Mouse (Mus musculus): ENCODE results near the gene Prm3. TPM values are rescaled to one million over a fixed set of nuclear protein-coding genes. Genes with fewer than 3 reads are reported as not detected.
A peak's percentile ranks its signal among the peaks of the same experiment; 100 is the strongest.

The Prm3 gene
- total and polyA plus RNA-seq, 3 experiments, result 0.41 TPM; not detected in 2

DNA sequence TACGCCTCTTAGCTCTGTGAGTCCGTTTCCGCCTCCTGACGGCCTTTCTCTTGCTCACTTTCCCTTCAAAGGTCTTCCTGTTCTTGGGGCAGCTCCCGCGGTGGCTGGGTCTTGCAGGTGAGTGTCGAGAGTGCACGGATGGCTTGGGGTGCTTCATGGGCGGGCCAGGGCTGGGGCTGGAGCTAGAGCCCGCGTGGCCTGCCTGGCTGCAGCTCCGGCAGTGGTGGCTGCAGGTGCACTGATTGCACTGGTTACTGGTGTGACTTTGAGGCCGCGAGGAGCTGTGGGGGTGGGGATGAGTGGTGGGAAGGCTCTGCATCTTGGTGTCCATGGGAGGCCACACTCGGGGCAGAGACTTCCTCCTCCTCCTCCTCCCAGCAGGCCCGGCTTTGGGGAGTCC lies 2.4 kb downstream of the Prm3 start, which contains the start of gene Tnp2:
TSS of gene Tnp2 (minus strand) at position 390 of the 400 bp plus-strand sequence.
- intact Hi-C loops (cut with DNase I), result no loop called here
- TF ChIP-seq EP300 (IDR thresholded peaks at IDR 0.05; ENCODE audit: insufficient read depth, low read depth, low read length), result no peak
- TF ChIP-seq POLR2A (IDR thresholded peaks at IDR 0.05; ENCODE audit: insufficient read depth, low read depth, low read length), result no peak
- TF ChIP-seq CTCF (IDR thresholded peaks at IDR 0.05), result no peak
- 73% methylated on average over 16 of the region's 16 CpGs for WGBS

DNA sequence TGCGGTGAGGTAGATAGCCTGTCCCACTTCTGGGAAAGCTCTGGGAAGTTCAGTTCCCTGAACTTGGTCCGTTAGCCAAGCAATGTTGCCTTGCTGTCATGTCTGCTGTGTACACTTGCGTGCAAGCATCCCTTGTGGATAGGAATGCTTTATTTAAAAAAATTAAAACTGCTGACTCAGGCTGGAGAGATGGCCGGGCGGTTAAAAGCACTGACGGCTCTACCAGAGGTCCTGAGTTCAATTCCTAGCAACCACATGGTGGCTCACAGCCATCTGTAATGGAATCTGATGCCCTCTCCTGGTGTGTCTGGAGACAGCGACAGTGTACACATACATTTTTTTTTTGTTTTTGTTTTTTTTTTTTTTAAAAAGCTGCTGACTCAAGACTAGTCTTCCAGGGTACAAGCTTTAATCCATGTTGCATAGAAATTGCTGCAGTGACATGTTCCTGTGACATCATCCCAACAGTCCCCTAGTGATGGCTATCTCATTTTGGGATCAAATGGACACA lies 3.1 kb downstream of the Prm3 start:
- H3K79me2 ChIP-seq (replicated peaks; ENCODE audit: control insufficient read depth, insufficient read depth, low read length), result no peaks in the 10 kb centered on the region
- DNase-seq, result no peak
- H3K9ac ChIP-seq (ENCODE audit: low read depth, low read length), result no peak overlapping the region
- H3K4me1 ChIP-seq (ENCODE audit: control insufficient read depth, insufficient read depth, low read length), result peaks cover 12% of the 10 kb centered on the region
- H3K36me3 ChIP-seq (ENCODE audit: control insufficient read depth, insufficient read depth, low read length), result no peaks in the 10 kb centered on the region
- intact Hi-C loops (cut with DNase I), result loop anchor here (2.0 kb wide), 2 partner anchors 59 to 147 kb away; no protein-coding TSS in a partner anchor
- no peak overlapping the region; the same call in 1 of the 2 replicates for H3K27ac ChIP-seq
- no peaks in the 10 kb centered on the region for H3K27me3 ChIP-seq (ENCODE audit: control insufficient read depth, insufficient read depth, low read length)
- no peak overlapping the region for H3K4me3 ChIP-seq
- 61% methylated on average over 7 of the region's 7 CpGs for WGBS
- TF ChIP-seq CTCF (IDR thresholded peaks at IDR 0.05) (0 out of 2 replicates have a peak, but pooled peaks have one; percentile 8), POLR2A (IDR thresholded peaks at IDR 0.05; ENCODE audit: insufficient read depth, low read depth, low read length) (no peak), EP300 (IDR thresholded peaks at IDR 0.05; ENCODE audit: insufficient read depth, low read depth, low read length) (no peak)

More for the DNA sequence above, 2.4 kb downstream of the Prm3 start, which contains the start of gene Tnp2:
- Histone ChIP-seq H3K27me3 (ENCODE audit: control insufficient read depth, insufficient read depth, low read length) (no peaks in the 10 kb centered on the region), H3K79me2 (replicated peaks; ENCODE audit: control insufficient read depth, insufficient read depth, low read length) (no peaks in the 10 kb centered on the region), H3K9ac (ENCODE audit: low read depth, low read length) (no peak within 1 kb of the TSS), H3K27ac (no peak within 1 kb of the TSS), H3K36me3 (ENCODE audit: control insufficient read depth, insufficient read depth, low read length) (no peaks in the 10 kb centered on the region), H3K4me1 (ENCODE audit: control insufficient read depth, insufficient read depth, low read length) (peaks cover 10% of the 10 kb centered on the region), H3K4me3 (no peak within 1 kb of the TSS)
- no peak for DNase-seq

DNA sequence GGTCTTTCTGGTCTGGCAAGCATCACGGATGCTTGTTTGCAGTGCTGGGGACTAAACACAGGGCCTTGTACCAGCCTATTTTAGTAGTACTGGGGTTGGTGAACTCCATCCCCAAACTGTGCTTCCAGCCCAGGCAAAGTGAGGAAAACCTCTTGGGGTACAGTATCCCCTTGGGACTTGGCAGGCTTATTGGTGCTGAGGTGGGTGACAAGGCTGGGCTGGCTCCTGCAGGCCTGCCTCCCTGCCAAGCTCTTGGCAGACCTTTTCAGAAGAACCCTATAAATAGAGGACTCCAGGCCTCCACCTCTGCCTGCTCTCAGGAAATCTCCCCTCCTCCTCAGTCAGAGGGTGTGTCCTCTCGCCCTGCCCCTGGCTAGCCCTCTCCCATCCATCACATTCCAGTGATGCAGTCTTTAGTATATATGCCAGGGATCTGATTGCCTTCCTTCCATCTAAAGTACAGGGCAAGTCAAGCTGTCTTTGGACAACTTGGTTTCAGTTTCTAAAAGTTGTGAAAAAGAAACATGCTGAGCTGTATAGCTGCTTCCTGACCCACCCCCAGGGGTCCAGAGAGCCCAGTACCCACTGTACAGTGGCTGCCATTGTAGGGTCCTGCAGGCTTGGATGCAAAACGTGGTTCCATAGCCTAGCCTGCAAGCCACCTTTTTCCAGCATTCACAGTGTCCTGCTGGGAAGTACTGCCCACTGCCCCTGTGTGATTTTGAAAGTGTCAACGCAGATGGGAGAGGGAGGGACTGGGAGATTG lies 3.7 kb downstream of the Prm3 start:
- Histone ChIP-seq H3K4me1 (ENCODE audit: control insufficient read depth, insufficient read depth, low read length) (peaks cover 13% of the 10 kb centered on the region), H3K27ac (peak overlapping the region; percentile 94), H3K4me3 (no peak overlapping the region), H3K9ac (ENCODE audit: low read depth, low read length) (no peak overlapping the region), H3K27me3 (ENCODE audit: control insufficient read depth, insufficient read depth, low read length) (no peaks in the 10 kb centered on the region), H3K79me2 (replicated peaks; ENCODE audit: control insufficient read depth, insufficient read depth, low read length) (no peaks in the 10 kb centered on the region), H3K36me3 (ENCODE audit: control insufficient read depth, insufficient read depth, low read length) (no peaks in the 10 kb centered on the region)
- TF ChIP-seq POLR2A (IDR thresholded peaks at IDR 0.05; ENCODE audit: insufficient read depth, low read depth, low read length) (no peak), EP300 (IDR thresholded peaks at IDR 0.05; ENCODE audit: insufficient read depth, low read depth, low read length) (no peak), CTCF (IDR thresholded peaks at IDR 0.05) (no peak)
- DNase-seq, result peak in 1 of 2 experiments; percentile 55
- intact Hi-C loops (cut with DNase I), result loop anchor here (2.0 kb wide), 2 partner anchors 60 to 146 kb away; no protein-coding TSS in a partner anchor
- WGBS, result 27% methylated on average over 4 of the region's 4 CpGs

DNA sequence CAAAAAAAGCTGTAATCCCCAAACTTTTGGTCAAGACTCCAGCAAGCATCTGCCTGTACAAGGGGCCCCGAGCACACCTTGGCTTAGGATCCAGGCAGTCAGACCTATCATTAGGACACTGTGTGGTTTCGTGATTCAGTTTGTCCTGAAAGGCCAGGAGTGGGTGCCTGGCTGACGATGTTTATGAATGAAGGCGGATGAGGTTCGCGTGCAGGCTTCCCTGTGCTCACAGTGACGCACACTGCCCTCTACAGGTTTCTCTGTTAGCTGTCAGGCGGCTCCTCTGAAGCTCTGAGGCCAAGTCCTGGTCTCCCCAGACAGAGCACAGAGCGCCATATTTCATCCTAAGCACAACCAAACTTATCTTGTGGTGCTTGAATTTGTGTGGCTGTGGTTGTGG lies 4.4 kb downstream of the Prm3 start:
- peak; percentile 77 to 87 for DNase-seq
- H3K4me1 ChIP-seq (ENCODE audit: control insufficient read depth, insufficient read depth, low read length), result peaks cover 13% of the 10 kb centered on the region
- H3K27me3 ChIP-seq (ENCODE audit: control insufficient read depth, insufficient read depth, low read length), result no peaks in the 10 kb centered on the region
- peak overlapping the region; percentile 80 for H3K4me3 ChIP-seq
- H3K27ac ChIP-seq, result peak overlapping the region; percentile 94
- WGBS, result 2% methylated on average over 9 of the region's 9 CpGs
- intact Hi-C loops (cut with DNase I), result loop anchor here (2.0 kb wide), 2 partner anchors 61 to 145 kb away; no protein-coding TSS in a partner anchor
- peak overlapping the region; percentile 66 for H3K9ac ChIP-seq (ENCODE audit: low read depth, low read length)
- TF ChIP-seq EP300 (IDR thresholded peaks at IDR 0.05; ENCODE audit: insufficient read depth, low read depth, low read length), result peak; percentile 85
- TF ChIP-seq CTCF (IDR thresholded peaks at IDR 0.05), result peak; percentile 90
- no peak for TF ChIP-seq POLR2A (IDR thresholded peaks at IDR 0.05; ENCODE audit: insufficient read depth, low read depth, low read length)
- H3K79me2 ChIP-seq (replicated peaks; ENCODE audit: control insufficient read depth, insufficient read depth, low read length), result no peaks in the 10 kb centered on the region
- no peaks in the 10 kb centered on the region for H3K36me3 ChIP-seq (ENCODE audit: control insufficient read depth, insufficient read depth, low read length)

DNA sequence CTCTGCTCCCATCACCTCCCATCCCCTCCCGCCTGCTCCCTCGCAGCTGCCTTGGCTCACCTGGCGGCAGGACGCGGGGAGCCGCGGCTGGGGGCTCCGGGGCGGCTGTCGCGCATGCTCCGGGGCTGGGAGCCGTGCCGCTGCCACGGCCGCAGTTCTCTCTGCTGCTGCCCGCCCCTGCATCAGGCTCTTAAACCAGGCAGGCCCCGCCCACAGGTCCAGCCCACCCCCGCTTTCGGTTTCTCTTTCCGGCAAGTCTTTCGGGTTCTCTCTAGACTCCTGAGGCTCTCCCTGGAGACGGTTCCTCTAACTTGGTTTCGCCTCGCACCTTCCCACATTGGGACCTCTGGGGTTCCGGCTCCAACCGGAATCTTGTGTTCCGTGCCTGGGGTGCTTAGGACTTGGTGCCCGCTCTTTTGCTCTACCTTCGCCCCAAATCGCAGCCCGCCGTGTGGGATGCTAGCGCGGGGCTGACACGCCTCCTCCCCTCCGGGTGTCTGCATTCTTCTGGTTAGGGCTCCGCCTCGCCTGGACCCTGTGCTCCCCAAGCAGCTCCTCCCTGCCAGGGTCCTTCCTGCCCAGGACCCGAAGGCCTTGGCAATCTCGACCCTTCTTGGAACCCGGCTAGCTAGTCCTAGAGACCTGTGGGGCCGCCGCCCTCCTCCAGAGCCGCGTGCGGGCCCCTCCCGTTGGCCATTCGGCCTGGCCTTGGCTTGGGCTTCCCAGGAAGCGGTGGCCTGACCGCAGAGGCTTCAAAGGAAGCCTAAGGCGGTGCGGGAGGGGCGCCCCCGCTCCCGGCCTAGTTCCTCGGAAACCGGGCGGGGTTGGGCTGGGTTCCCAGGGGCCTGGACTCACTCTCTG lies 5.1 kb downstream of the Prm3 start, which contains the start of gene Socs1:
TSS of gene Socs1 (minus strand) at position 166 of the 861 bp plus-strand sequence.
- intact Hi-C loops (cut with DNase I), result loop anchor here (1.0 to 2.0 kb wide), 6 partner anchors 43 to 221 kb away; no protein-coding TSS in a partner anchor
- H3K9ac ChIP-seq (ENCODE audit: low read depth, low read length), result peak within 1 kb of the TSS; percentile 85
- peak; percentile 90 to 91 for DNase-seq
- no peaks in the 10 kb centered on the region for H3K27me3 ChIP-seq (ENCODE audit: control insufficient read depth, insufficient read depth, low read length)
- TF ChIP-seq POLR2A (IDR thresholded peaks at IDR 0.05; ENCODE audit: insufficient read depth, low read depth, low read length) (peak; percentile 81), CTCF (IDR thresholded peaks at IDR 0.05) (peak; percentile 16), EP300 (IDR thresholded peaks at IDR 0.05; ENCODE audit: insufficient read depth, low read depth, low read length) (peak; percentile 27; the same call in 1 of the 2 replicates)
- H3K4me3 ChIP-seq, result peak within 1 kb of the TSS; percentile 80
- no peaks in the 10 kb centered on the region for H3K79me2 ChIP-seq (replicated peaks; ENCODE audit: control insufficient read depth, insufficient read depth, low read length)
- H3K27ac ChIP-seq, result peak within 1 kb of the TSS; percentile 94
- H3K36me3 ChIP-seq (ENCODE audit: control insufficient read depth, insufficient read depth, low read length), result no peaks in the 10 kb centered on the region
- H3K4me1 ChIP-seq (ENCODE audit: control insufficient read depth, insufficient read depth, low read length), result peaks cover 13% of the 10 kb centered on the region
- WGBS, result under 1% methylated on average over 59 of the region's 59 CpGs
